Mouse (Mus musculus) midbrain, embryonic 13.5 days (tissue): Measurements from ENCODE around the gene Cdkal1. TPM values are rescaled to one million over a fixed set of nuclear protein-coding genes. Genes with fewer than 3 reads are reported as not detected.

ENCODE experiments used
- ATAC-seq: fragments of 200-750 bp; cut with Nextera tagmentation; 2 replicates; pipeline ENCODE4 v1.8.0; 2017; ENCODE audit warnings: mild to moderate bottlenecking, moderate TSS enrichment, moderate library complexity
- H3K27ac ChIP-seq: fragments of 300-500 bp; sonication (generic); 2 replicates; pipeline ENCODE4 v1.5.1; 2015; ENCODE audit warnings: inconsistent platforms, mild to moderate bottlenecking, moderate library complexity
- H3K27me3 ChIP-seq: fragments of 300-500 bp; sonication (generic); 2 replicates; pipeline ENCODE4 v1.6.1; 2015; ENCODE audit warnings: mild to moderate bottlenecking, inconsistent platforms
- H3K36me3 ChIP-seq: fragments of 300-500 bp; sonication (generic); 2 replicates; pipeline ENCODE4 v1.6.1; 2015; ENCODE audit warnings: mild to moderate bottlenecking, inconsistent platforms
- H3K4me1 ChIP-seq: fragments of 300-500 bp; sonication (generic); replicated peaks from 2 replicates; pipeline ENCODE4 v1.6.1; 2015; ENCODE audit warnings: inconsistent platforms
- H3K4me2 ChIP-seq: fragments of 300-500 bp; sonication (generic); replicated peaks from 2 replicates; pipeline ENCODE4 v1.6.1; 2015; ENCODE audit warnings: moderate library complexity, mild to moderate bottlenecking, inconsistent platforms
- H3K4me3 ChIP-seq: fragments of 300-500 bp; sonication (generic); replicated peaks from 2 replicates; pipeline ENCODE4 v1.5.1; 2015; ENCODE audit warnings: mild to moderate bottlenecking, inconsistent platforms
- H3K9ac ChIP-seq: fragments of 300-500 bp; sonication (generic); replicated peaks from 2 replicates; pipeline ENCODE4 v1.6.1; 2015; ENCODE audit warnings: mild to moderate bottlenecking, inconsistent platforms
- H3K9me3 ChIP-seq: fragments of 300-500 bp; sonication (generic); 2 replicates; pipeline ENCODE4 v1.6.1; 2016; ENCODE audit warnings: mild to moderate bottlenecking, inconsistent platforms
- WGBS: fragments of 180-500 bp; shearing (Covaris S2); methylation state at CpG from one replicate; pipeline ENCODE4 v1.1.7; 2015; 5-methylcytosine and 5-hydroxymethylcytosine counted together
- polyA plus RNA-seq: library from polyadenylated mRNA; unstranded; fragments of >200 nt; fragmentation: Nextera tagmentation; extraction: Ambion mirVana; gene quantifications from 2 replicates; pipeline ENCODE4 v1.2.1, GENCODE M21; 2015

Gene Cdkal1
- polyA plus RNA-seq, 1 experiment from 2014 or later = 21.8 TPM

DNA sequence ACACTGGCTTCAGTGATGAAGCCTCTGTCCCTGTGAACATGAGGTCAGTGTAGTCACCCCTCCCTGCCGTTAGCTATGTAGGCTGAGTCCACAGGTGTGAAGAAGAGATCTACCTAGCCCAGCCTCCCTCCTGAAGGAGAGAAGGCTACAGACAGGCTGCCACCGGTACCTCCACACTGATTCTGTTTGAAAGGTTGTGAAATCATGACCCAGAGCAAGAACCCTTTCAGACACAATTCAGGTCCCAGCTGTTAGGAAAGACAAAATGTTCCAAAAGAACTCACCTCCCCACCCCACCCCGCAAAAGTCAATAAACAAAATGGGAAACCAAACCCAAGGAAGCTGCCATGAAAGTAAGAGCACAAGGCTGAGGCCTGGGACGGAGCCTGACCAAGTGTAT, 217.2 kb downstream of the Cdkal1 start:
- H3K4me1 ChIP-seq = no peaks in the 10 kb centered on the region
- no peaks in the 10 kb centered on the region for H3K36me3 ChIP-seq
- H3K9ac ChIP-seq = no peak overlapping the region
- 94% methylated on average over 4 of the region's 4 CpGs for WGBS
- H3K9me3 ChIP-seq = no peaks in the 10 kb centered on the region
- H3K4me2 ChIP-seq = no peak overlapping the region
- H3K27me3 ChIP-seq = no peaks in the 10 kb centered on the region
- ATAC-seq = no peak
- no peak overlapping the region for H3K4me3 ChIP-seq
- H3K27ac ChIP-seq = no peak overlapping the region

DNA sequence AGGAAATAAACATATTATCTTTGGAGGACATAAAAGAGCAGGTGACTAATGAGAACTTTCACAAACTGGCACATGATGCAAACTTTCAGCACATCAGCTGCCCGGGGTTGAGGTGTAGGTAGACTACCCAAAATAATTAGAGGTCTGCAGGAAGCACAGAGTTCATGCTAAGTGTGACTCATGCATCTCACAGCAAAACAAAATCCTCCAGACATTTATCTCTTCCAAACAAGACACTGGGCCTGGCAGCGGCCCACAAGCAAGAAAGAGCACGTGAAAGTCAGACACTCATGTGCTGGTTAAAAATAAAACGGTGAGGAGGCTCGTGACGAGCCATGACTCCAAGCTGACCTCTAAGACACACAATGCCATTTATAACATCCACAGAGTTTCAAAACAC, 217.7 kb downstream of the Cdkal1 start:
- Histone ChIP-seq H3K27ac (no peak overlapping the region), H3K9me3 (no peaks in the 10 kb centered on the region), H3K36me3 (no peaks in the 10 kb centered on the region), H3K4me2 (no peak overlapping the region), H3K4me1 (no peaks in the 10 kb centered on the region), H3K27me3 (no peaks in the 10 kb centered on the region), H3K9ac (no peak overlapping the region), H3K4me3 (no peak overlapping the region)
- ATAC-seq = no peak
- 92% methylated on average over 6 of the region's 6 CpGs for WGBS

DNA sequence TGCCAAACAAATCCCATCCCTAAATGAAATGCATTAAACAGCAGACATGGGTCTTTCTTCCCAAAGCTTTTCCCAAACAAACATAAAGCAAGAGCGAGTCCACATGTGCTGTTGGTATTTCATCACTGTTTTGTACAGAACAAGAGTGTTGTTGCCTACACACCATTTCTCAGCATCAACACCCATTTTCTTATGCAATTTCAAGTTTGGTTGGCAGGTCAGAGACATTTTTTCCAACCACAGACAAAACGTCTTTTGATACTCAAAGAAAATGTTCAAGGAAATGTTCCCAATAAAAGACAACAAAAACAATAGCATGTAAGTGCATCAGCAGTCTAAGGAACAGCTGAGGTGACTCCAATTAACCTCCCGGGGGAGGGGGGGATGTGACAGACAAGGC, 219.9 kb downstream of the Cdkal1 start:
- no peak overlapping the region for H3K9ac ChIP-seq
- H3K4me2 ChIP-seq = no peak overlapping the region
- no peak for ATAC-seq
- H3K4me1 ChIP-seq = no peaks in the 10 kb centered on the region
- no peaks in the 10 kb centered on the region for H3K36me3 ChIP-seq
- H3K4me3 ChIP-seq = no peak overlapping the region
- H3K9me3 ChIP-seq = no peaks in the 10 kb centered on the region
- 89% methylated on average over 3 of the region's 3 CpGs for WGBS
- H3K27me3 ChIP-seq = no peaks in the 10 kb centered on the region
- H3K27ac ChIP-seq = no peak overlapping the region

DNA sequence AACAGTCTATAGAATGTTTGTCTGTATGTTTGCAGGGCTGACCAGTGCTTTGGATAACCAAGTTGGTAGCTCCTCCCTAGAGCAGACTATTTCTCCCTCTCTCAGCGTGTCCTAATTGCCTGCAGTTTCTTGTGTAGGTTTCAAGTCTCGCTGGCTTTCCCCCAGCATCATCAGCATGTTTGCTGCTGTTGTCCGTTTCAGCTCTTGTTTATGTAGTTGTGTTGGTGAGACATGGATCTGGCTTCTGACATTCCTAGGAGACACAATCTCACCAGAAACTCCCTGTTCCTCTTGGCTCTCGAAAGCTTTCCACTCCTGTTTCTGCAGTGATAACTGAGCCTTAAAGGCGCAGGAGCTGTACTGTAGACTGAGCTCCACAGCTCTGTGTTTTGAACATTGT, 224.1 kb downstream of the Cdkal1 start:
- Histone ChIP-seq H3K27ac (no peak overlapping the region), H3K9ac (no peak overlapping the region), H3K4me2 (no peak overlapping the region), H3K4me1 (peaks cover 12% of the 10 kb centered on the region), H3K27me3 (no peaks in the 10 kb centered on the region), H3K36me3 (no peaks in the 10 kb centered on the region), H3K4me3 (no peak overlapping the region), H3K9me3 (no peaks in the 10 kb centered on the region)
- ATAC-seq = no peak
- WGBS = 85% methylated on average over 5 of the region's 5 CpGs

DNA sequence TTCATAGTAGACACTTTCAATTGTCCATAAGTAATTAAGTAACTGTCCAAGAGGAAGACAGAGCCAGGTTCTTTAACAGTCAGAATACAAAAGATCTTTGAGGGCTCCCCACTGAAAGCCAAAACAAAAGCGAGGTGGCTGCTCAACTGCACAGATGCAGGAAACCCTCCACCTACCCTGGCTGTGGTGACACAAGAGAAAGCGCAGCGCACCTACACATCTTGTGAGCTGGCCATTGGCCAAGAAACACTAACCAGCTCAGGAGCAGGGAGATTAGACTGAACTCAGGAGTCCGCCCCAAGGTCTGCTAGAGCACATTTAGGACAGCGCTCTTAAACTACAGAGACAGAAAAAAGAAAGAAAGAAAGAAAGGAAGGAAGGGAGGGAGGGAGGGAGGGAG, 226.9 kb downstream of the Cdkal1 start:
- Histone ChIP-seq H3K9me3 (no peaks in the 10 kb centered on the region), H3K4me3 (no peak overlapping the region), H3K27me3 (no peaks in the 10 kb centered on the region), H3K36me3 (no peaks in the 10 kb centered on the region), H3K4me1 (peaks cover 12% of the 10 kb centered on the region), H3K27ac (no peak overlapping the region), H3K9ac (no peak overlapping the region), H3K4me2 (no peak overlapping the region)
- 44% methylated on average over 5 of the region's 5 CpGs for WGBS
- no peak for ATAC-seq

DNA sequence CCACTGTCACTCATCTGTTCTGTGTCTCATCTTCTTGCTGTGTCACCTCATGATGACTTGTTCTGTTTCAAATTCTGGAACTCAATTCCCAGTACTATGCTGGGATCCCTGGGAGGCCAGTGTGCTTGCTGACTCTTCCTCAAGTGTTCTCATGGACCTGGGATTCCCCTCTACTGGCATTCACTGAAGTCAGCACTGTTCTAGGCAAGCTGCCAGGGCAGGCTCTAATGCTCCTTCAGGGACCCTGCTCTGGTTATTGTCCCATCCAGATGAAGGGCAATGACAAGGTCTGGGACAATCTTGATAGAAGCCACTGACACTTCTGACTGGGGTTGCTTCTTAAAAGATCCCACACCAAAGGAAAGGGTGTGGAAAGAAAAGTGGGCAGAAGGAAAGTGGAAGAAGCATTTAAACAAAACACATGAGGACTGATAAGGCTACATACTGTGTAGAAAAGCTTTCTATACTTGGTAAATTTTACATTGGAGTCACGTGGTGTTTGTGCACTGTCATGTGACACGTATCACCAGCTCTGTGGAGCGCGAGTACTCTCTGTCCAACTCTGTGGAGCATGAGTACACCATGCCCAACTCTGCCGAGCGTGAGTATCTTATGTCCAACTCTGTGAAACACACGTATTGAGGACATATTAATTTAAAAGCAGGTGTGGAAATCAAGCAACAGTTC, 227.9 kb downstream of the Cdkal1 start:
- Histone ChIP-seq H3K4me3 (no peak overlapping the region), H3K27ac (no peak overlapping the region), H3K4me2 (no peak overlapping the region), H3K4me1 (peaks cover 12% of the 10 kb centered on the region), H3K27me3 (no peaks in the 10 kb centered on the region), H3K9ac (no peak overlapping the region), H3K36me3 (no peaks in the 10 kb centered on the region), H3K9me3 (no peaks in the 10 kb centered on the region)
- WGBS = 92% methylated on average over 7 of the region's 7 CpGs
- no peak for ATAC-seq

DNA sequence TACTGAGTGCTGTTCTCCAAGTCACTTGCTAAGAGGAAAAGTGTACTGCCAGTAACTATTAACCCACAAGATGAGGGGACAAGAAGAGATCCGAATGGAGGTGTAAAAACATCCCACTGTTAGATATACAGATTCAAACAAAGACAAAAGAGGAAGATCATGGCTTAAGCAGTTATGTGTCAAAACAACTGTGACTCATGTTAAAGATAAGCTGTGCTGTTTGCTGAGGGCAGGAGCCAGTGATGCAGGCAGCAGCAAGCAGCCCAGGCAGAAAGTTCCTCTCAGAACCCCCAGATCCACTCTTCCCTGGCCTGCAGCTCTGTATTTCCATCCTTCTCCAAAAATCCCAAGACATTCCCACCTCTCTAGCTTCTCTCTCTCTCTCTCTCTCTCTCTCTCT, 230.5 kb downstream of the Cdkal1 start:
- no peaks in the 10 kb centered on the region for H3K36me3 ChIP-seq
- no peak overlapping the region for H3K4me3 ChIP-seq
- H3K4me1 ChIP-seq = peaks cover 14% of the 10 kb centered on the region
- H3K27ac ChIP-seq = no peak overlapping the region
- no peaks in the 10 kb centered on the region for H3K9me3 ChIP-seq
- H3K9ac ChIP-seq = no peak overlapping the region
- ATAC-seq = no peak
- 88% methylated on average over 1 of the region's 1 CpGs for WGBS
- H3K4me2 ChIP-seq = no peak overlapping the region
- no peaks in the 10 kb centered on the region for H3K27me3 ChIP-seq

DNA sequence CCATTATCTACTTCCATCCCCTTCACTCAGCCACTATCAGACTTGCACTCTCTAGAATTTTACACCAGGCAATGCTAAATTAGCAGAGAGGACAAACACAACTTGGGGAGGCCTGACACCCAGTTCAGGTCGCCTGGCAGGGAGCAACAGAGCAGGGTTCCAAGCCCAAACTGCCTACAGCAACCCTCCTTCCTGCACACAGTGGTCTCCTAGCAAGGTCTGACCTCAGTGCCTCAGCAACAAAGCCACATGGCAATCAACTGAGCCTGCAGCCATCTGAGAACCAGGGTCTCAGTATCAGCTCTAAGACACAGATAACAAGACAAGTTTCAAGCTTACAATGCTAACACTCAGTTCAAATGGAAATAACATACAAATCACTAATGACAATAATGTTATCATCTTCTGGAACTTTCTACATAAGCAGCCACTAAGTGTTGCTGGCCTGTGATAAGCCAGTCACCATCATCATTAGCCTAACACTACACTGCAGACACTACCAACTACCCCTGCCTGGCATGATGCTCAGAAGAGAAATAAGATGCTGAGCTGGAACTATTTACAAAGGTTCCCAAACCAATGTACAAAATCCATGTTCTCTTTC, 231.7 kb downstream of the Cdkal1 start:
- 88% methylated on average over 1 of the region's 1 CpGs for WGBS
- Histone ChIP-seq H3K27ac (no peak overlapping the region), H3K4me2 (no peak overlapping the region), H3K9ac (no peak overlapping the region), H3K9me3 (no peaks in the 10 kb centered on the region), H3K4me3 (no peak overlapping the region), H3K27me3 (no peaks in the 10 kb centered on the region), H3K4me1 (peaks cover 7% of the 10 kb centered on the region; the same call in 1 of the 2 replicates), H3K36me3 (no peaks in the 10 kb centered on the region)
- no peak for ATAC-seq

DNA sequence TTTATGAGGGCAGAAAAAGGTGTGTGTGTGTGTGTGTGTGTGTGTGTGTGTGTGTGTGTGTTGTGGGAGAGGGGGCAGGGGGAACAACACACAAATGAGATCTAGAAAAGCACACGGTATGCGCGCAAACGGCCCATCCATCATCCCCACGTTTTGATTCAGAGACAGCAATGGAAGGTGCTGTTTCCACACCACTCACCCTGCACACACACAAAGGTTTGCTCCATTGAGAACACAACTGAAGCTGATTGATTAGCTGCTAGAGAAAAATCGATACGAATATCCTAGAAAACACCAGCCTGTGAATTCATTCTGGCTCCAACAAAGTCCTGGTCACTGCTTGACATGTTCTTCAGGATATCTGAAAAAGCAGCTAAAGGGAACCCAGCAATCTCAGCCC, 233.6 kb downstream of the Cdkal1 start:
- H3K4me2 ChIP-seq = no peak overlapping the region
- no peak for ATAC-seq
- no peak overlapping the region for H3K4me3 ChIP-seq
- no peak overlapping the region for H3K9ac ChIP-seq
- H3K27me3 ChIP-seq = no peaks in the 10 kb centered on the region
- 77% methylated on average over 7 of the region's 7 CpGs for WGBS
- 0 out of 2 replicates have a peak, but pooled peaks cover 5% of the 10 kb centered on the region for H3K4me1 ChIP-seq
- no peaks in the 10 kb centered on the region for H3K9me3 ChIP-seq
- no peaks in the 10 kb centered on the region for H3K36me3 ChIP-seq
- H3K27ac ChIP-seq = peak overlapping the region; percentile 44; the same call in 1 of the 2 replicates

DNA sequence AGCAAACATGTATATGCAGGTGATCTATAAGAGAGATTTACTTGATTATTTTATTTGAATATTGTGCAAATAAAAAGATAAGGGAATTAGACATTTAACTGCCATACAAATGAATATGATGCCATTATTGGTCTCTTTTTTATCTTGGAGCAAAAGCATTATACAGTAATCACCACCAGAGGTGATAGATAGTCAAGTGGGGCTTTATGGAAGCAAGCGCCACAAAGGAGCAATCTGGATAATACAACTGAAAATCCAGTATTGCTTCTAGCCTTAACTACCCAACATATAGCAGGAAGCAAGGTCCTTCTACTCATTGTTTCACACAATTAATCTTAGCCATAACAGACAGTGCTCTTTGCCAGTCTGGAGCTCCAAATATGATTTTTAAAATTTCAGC, 234.1 kb downstream of the Cdkal1 start:
- no peak overlapping the region for H3K4me3 ChIP-seq
- no peaks in the 10 kb centered on the region for H3K36me3 ChIP-seq
- ATAC-seq = no peak
- WGBS = 80% methylated on average over 1 of the region's 1 CpGs
- no peak overlapping the region for H3K9ac ChIP-seq
- no peaks in the 10 kb centered on the region for H3K9me3 ChIP-seq
- H3K4me1 ChIP-seq = 0 out of 2 replicates have a peak, but pooled peaks cover 5% of the 10 kb centered on the region
- H3K27me3 ChIP-seq = no peaks in the 10 kb centered on the region
- H3K4me2 ChIP-seq = no peak overlapping the region
- H3K27ac ChIP-seq = no peak overlapping the region

DNA sequence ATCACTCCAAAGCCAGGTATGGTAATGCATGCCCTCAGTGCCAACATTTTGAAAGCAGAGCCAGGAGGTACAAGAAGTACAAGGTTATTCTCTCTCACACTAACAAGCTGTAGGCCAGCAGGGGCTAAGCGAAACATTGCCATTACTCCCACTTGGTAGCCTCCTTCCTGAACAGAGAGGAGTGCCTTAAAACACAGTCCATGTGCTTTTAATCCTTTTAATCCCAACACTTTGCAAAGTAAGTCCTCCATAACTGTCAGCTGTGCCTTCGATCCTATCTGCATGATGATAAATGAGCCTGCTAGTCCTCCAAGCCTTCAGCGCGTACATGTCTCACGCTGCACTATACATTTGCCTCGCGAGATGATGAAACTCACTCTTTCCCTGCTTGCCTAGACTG, 234.6 kb downstream of the Cdkal1 start:
- Histone ChIP-seq H3K4me1 (0 out of 2 replicates have a peak, but pooled peaks cover 5% of the 10 kb centered on the region), H3K4me2 (no peak overlapping the region), H3K27me3 (no peaks in the 10 kb centered on the region), H3K9me3 (no peaks in the 10 kb centered on the region), H3K27ac (no peak overlapping the region), H3K9ac (no peak overlapping the region), H3K4me3 (no peak overlapping the region), H3K36me3 (no peaks in the 10 kb centered on the region)
- no peak for ATAC-seq
- WGBS = 91% methylated on average over 7 of the region's 7 CpGs

DNA sequence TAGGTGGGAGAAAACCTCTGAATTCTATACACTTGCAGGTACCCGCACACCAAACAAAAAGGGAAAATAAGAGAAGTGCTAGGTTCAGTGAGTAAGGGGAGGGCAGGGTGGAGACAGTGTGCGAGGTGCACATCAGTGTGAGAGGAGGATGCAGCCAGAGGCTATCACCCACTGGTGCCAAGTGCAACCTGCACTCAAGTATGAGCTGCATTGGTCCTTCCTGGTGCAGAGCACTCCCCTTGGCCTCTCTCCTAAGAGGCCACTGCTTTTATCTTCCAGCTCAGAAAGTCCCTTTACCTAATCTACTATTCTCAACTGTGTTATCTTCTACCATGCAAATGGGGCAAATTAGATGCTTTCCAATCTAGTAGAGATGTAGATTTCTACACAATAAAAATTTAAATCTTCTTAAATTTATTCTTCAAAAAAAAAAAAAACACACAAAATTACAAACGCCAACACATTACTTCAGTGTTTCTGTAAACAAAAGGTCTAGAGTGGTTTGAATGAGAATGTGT, 238.8 kb downstream of the Cdkal1 start:
- WGBS = 87% methylated on average over 3 of the region's 3 CpGs
- no peaks in the 10 kb centered on the region for H3K27me3 ChIP-seq
- ATAC-seq = no peak
- no peak overlapping the region for H3K4me2 ChIP-seq
- no peak overlapping the region for H3K9ac ChIP-seq
- H3K4me1 ChIP-seq = peaks cover 15% of the 10 kb centered on the region; the same call in 1 of the 2 replicates
- H3K9me3 ChIP-seq = no peaks in the 10 kb centered on the region
- H3K4me3 ChIP-seq = no peak overlapping the region
- H3K27ac ChIP-seq = no peak overlapping the region
- H3K36me3 ChIP-seq = no peaks in the 10 kb centered on the region
